Mouse (Mus musculus) lung, adult 2 months (tissue): ENCODE measurements around the gene Inpp5a. TPM values are rescaled to one million over a fixed set of nuclear protein-coding genes. Genes with fewer than 3 reads are reported as not detected.
A peak's percentile ranks its signal among the peaks of the same experiment; 100 is the strongest.

Experiments
- DNase-seq: peaks from one replicate; pipeline ENCODE4 v3.0.0; 2022
- H3K4me1 ChIP-seq: fragments of 200-500 bp; 2 replicates; pipeline ENCODE4 v1.6.1; 2011; ENCODE audit warnings: low read length; ENCODE audit not compliant: control insufficient read depth, insufficient read depth
- H3K4me3 ChIP-seq: fragments of 200-500 bp; replicated peaks from 2 replicates; pipeline ENCODE3; 2011; ENCODE audit warnings: low read depth, mild to moderate bottlenecking, control low read depth, low read length; ENCODE audit errors: extremely low read depth
- CTCF ChIP-seq: fragments of 200-500 bp; IDR thresholded peaks from 2 replicates; pipeline ENCODE4 v1.5.1; 2011; ENCODE audit warnings: mild to moderate bottlenecking, low read length, control low read depth; ENCODE audit not compliant: insufficient read depth
- POLR2A ChIP-seq: fragments of 200-500 bp; IDR thresholded peaks from 2 replicates; pipeline ENCODE4 v1.6.1; 2011; ENCODE audit warnings: low read depth, mild to moderate bottlenecking, control low read depth, low read length, borderline replicate concordance; ENCODE audit errors: extremely low read depth
- WGBS: fragments of 180-500 bp; shearing (Covaris S2); methylation state at CpG from one replicate; pipeline ENCODE4 v1.1.7; 2018; 5-methylcytosine and 5-hydroxymethylcytosine counted together
- polyA plus RNA-seq: library from polyadenylated mRNA; depleted of rRNA; stranded (reverse); fragments of >200 nt; gene quantifications from 2 replicates; pipeline ENCODE4 v1.2.3, GENCODE M21; 2012

The Inpp5a gene
- polyA plus RNA-seq, 1 experiment: 61.0 TPM

DNA sequence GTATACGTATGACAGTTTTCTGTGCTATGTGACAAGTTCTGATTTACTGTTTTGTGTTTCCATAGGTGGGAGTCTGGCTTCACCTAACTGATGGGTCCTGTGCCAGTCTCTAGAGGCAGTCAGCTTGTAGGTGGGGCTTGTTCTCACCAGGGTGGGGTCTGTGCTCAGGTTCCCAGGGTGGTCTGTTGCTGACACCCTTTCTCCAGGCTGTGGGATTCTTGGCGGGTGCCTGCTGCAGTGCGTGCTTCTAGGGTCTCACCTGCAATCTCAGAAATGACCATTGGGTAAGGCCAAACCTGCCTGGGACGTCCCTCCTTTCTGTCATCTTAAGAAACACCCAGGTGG, 49.7 kb downstream of the Inpp5a start:
- no peak for TF ChIP-seq CTCF
- TF ChIP-seq POLR2A: no peak
- DNase-seq: no peak
- WGBS: 69% methylated on average over 4 of the region's 4 CpGs
- Histone ChIP-seq H3K4me3 (no peak overlapping the region), H3K4me1 (peaks cover 42% of the 10 kb centered on the region)

DNA sequence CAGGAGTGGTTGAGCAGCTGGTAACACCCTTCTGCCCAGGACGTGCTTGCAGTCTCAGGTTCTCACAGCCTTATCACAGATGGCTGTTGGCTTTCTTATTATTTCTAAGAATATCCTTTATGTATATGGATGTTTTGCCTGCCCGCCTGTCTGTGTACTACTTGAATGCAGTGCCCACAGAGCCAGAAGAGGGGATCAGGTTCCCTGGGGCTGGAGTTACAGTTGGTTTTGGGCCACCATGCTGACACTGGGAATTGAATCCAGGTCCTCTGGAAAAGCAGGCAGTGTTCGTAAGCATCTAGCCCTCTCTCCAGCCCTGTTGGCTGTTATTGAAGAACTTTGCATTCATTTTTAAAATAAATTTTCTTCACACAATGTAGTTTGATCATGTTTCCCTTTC, 50.1 kb downstream of the Inpp5a start:
- no peak for DNase-seq
- 64% methylated on average over 3 of the region's 3 CpGs for WGBS
- H3K4me3 ChIP-seq: no peak overlapping the region
- peaks cover 42% of the 10 kb centered on the region for H3K4me1 ChIP-seq
- no peak for TF ChIP-seq CTCF
- no peak for TF ChIP-seq POLR2A

DNA sequence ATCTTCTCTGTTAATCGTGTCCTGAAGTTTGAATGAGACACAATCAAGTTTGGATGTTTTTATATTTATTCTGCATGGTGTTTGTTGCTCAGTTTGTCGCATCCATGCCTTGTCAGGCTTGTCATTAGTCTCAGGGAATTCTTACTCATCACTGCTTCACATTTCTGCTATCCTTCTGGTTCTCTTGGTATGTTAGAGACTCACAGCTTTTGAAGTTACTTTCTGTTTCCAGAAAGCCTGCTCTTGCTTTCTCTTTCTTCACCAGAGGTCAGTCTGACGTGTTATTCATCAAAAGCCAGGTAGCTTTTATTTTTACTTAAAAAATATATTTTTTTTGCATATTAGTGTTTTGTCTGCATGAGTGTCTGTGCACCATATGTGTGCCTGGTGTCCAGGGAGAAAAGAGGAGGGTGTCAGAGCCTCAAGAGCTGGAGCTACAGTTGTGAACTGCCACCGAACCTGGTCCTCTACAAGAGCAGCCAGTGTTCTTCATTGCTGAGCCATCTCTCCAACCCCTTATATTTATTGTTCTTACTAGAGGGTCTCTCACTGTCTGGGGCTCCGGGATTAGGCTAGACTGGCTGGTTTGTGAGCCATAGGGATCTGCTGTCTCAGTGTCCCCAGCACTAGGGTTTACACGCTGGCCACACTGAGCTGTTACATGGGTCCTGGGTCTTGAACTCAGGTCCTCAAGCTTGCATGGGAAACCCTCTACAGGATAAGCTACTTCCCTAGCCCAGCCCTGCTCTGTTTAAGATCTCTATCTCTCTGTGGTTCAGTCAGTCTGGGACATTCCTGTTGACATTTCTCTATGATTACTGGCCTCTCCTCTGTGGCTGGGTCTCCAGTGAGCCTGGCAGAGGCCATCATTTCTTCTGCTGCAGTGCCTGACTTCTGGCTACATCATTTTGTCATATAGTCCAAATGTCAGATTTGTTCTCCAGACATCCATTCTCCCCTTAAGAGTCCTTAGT, 51.3 kb downstream of the Inpp5a start:
- DNase-seq: no peak
- 62% methylated on average over 6 of the region's 6 CpGs for WGBS

DNA sequence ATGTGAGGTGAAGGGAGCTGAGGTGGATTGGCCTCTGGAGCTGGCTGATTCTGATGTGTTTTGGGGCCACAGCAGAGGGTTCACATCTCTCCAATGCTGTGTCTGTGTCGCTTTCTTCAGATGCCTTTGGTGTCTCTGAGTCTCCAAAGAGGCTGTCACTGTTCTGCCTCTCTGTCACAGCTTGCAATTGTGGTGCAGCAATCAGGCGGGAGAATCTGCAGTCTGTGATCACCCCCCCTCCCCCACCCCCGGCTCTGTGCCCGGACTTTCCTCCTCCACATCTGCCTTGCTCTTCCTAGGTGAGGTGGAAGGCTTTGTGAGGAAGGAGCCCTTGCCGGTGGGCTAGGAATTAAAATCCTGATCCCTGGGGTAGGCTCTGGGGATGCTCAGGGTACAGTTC, 52.1 kb downstream of the Inpp5a start:
- Histone ChIP-seq H3K4me3 (no peak overlapping the region), H3K4me1 (peaks cover 44% of the 10 kb centered on the region)
- TF ChIP-seq POLR2A (no peak), CTCF (no peak)
- no peak for DNase-seq
- 28% methylated on average over 5 of the region's 5 CpGs for WGBS

More for the DNA sequence above, 51.3 kb downstream of the Inpp5a start:
- Histone ChIP-seq H3K4me3 (no peak overlapping the region), H3K4me1 (peaks cover 44% of the 10 kb centered on the region)
- TF ChIP-seq POLR2A: no peak
- TF ChIP-seq CTCF: no peak

DNA sequence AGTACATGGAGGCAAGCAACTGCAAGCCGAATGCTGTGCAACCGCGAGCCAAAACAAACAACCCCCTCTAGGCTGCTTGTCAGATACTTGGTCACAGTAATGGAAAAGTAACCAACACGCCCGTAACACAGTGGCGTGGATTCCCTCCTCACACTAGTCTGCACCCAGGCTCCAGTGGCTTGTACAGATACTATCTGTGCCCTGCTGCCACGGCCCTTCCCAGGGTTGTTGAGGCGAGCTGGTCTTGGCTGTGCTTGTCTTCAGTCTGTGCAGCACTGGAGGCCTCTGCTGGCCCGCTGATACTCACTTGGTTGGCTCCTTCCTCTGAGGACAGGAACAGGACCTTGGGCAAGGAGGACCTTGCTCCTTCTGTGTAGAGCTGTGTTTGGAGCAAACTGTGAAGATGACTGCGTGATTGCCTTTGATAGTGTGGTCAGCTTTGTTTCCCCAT, 52.9 kb downstream of the Inpp5a start:
- Histone ChIP-seq H3K4me3 (no peak overlapping the region), H3K4me1 (peaks cover 40% of the 10 kb centered on the region)
- WGBS: 23% methylated on average over 10 of the region's 10 CpGs
- DNase-seq: peak; percentile 40
- TF ChIP-seq POLR2A (no peak), CTCF (peak; percentile 26; the same call in 1 of the 2 replicates)

DNA sequence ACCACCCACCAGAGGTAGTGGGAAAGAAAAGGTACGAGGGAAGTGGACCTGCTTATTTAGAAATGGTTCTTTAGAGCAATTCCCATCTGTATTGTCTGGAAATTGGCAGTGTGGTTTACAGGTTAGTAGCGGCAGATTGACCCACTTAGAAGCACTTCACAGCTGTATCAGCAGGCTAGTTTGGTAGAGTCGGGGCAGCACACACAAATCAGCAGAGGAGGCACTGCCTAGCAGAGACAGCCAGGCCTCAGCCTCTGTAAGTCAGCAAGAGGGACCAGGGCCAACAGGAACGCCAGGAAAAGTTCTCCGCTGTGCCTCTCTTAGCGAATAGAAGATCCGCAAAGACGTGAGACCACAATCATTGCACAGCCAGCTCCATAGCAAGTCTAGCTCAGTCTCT, 56.7 kb downstream of the Inpp5a start:
- DNase-seq: no peak
- no peak overlapping the region for H3K4me3 ChIP-seq
- H3K4me1 ChIP-seq: peaks cover 30% of the 10 kb centered on the region
- 48% methylated on average over 8 of the region's 8 CpGs for WGBS
- TF ChIP-seq CTCF (no peak), POLR2A (no peak)

DNA sequence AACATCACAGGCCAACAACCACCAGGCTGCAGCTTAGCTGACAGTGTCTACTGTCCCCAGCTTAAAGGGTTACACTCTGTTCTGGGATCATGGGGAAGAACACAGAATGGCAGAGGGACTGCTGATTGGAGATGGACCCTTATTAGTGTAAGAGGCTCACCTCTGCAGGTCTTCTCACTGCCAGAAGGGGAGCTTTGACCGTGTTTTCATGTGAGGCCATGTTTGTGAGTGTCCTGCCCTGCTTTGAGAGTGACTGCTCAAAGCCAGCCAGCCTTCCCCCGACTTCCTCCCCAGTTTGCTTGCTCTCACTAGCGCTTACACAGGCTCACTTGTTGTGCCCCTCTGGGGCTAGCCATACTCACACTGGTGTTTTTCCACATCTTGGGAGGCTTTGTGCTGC, 58.5 kb downstream of the Inpp5a start:
- no peak for TF ChIP-seq CTCF
- TF ChIP-seq POLR2A: no peak
- DNase-seq: no peak
- Histone ChIP-seq H3K4me1 (peaks cover 19% of the 10 kb centered on the region; the same call in 1 of the 2 replicates), H3K4me3 (no peak overlapping the region)
- 52% methylated on average over 3 of the region's 3 CpGs for WGBS

DNA sequence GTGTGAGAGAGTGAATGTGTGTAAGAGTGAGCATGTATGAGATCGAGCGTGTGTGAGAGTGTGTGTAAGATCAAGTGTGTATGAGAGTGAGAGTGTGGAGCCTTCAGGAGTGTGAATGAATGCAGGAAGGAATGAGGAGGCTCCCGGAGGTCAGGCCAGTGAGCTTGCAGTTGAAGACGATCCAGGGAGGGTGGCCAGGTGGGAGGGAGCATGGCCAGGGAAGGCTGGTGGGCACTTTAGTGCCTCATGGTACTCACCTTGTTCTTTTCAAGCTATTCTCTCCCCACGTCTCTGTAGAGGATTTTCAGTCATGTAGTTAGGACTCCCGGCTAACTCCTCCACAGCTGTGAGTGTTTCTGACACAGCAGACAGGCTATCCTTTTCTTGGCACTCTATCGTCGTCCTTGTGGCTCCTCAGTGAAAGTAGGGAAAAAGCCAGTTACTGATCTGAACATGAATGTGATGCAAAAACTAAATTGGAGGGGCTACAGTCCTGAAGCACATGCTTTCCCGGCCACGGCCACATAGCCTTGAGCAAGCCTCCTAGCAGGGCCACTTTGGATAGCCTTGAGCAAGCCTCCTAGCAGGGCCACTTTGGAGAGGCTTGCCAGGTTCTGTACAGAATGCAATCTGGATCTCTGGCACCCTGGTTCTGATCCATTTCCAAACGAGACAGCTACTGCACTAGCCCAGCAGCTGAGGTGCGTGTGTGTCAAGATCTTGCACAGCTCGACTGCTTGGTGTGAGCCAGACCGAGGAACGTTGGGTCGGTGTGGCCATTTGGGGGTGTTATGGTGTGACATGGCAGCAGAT, 61.5 kb downstream of the Inpp5a start:
- TF ChIP-seq POLR2A (no peak), CTCF (no peak)
- DNase-seq: no peak
- H3K4me1 ChIP-seq: peaks cover 16% of the 10 kb centered on the region
- H3K4me3 ChIP-seq: no peak overlapping the region
- WGBS: 64% methylated on average over 16 of the region's 16 CpGs

DNA sequence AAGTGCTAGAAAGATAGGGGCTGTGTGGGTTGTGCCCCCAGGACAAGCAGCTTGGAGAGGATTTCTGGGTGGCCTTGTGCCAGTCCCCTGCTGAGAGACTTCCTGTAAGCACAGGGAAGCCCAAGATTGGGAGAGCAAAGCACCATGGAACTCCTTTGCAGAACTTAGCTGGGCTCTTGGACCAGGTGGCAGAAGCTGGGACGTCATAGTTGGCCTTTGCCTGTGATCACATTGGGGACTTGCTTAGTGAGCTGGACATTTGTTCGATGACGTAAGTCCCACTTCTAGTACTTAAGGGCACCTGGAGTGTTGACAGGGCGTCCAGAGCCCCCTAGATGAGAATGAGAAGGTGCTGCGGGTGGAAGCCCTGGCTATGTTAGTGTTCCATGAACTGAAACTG, 62.8 kb downstream of the Inpp5a start:
- TF ChIP-seq POLR2A: no peak
- TF ChIP-seq CTCF: no peak
- H3K4me1 ChIP-seq: peaks cover 16% of the 10 kb centered on the region

More for the DNA sequence above, 62.8 kb downstream of the Inpp5a start:
- no peak overlapping the region for H3K4me3 ChIP-seq
- no peak for DNase-seq
- 58% methylated on average over 5 of the region's 5 CpGs for WGBS
